Mouse (Mus musculus): ENCODE measurements around the gene Wfdc12. TPM values are rescaled to one million over a fixed set of nuclear protein-coding genes. Genes with fewer than 3 reads are reported as not detected.

Wfdc12 gene
- polyA plus RNA-seq, 1 experiment from 2014 or later, result not detected

- H3K9me3 ChIP-seq (ENCODE audit: control insufficient read depth, low read length), result no peaks in the 10 kb centered on the region
- H3K4me3 ChIP-seq (ENCODE audit: low read depth, low read length), result no peak overlapping the region
- no peak overlapping the region for H3K27ac ChIP-seq (ENCODE audit: low read depth)
- no peaks in the 10 kb centered on the region for H3K36me3 ChIP-seq (ENCODE audit: control insufficient read depth, insufficient read depth, low read length)
- H3K9ac ChIP-seq (ENCODE audit: low read length), result no peak overlapping the region
- ATAC-seq (replicated peaks; ENCODE audit: low FRiP score, low TSS enrichment, low read depth) (no peak), DNase-seq (ENCODE audit: low spot score) (no peak)
- no peaks in the 10 kb centered on the region for H3K27me3 ChIP-seq (replicated peaks; ENCODE audit: control insufficient read depth, insufficient read depth, low read length)
- WGBS, result 66% methylated on average over 9 of the region's 9 CpGs
- 0 out of 2 replicates have a peak, but pooled peaks cover 3% of the 10 kb centered on the region for H3K4me1 ChIP-seq (replicated peaks; ENCODE audit: control insufficient read depth, insufficient read depth, low read length)
- H3K4me2 ChIP-seq (ENCODE audit: low read length), result no peak overlapping the region
Observed at GRCm38 (mm10) chr2:164183340-164183739, 7.1 kb downstream of the Wfdc12 start.

- 79% methylated on average over 7 of the region's 7 CpGs for WGBS
- no peak for ATAC-seq (replicated peaks; ENCODE audit: low FRiP score, low TSS enrichment, low read depth)
- Histone ChIP-seq H3K27ac (ENCODE audit: low read depth) (no peak within 1 kb of the TSS), H3K4me1 (replicated peaks; ENCODE audit: control insufficient read depth, insufficient read depth, low read length) (0 out of 2 replicates have a peak, but pooled peaks cover 3% of the 10 kb centered on the region), H3K27me3 (replicated peaks; ENCODE audit: control insufficient read depth, insufficient read depth, low read length) (no peaks in the 10 kb centered on the region), H3K36me3 (ENCODE audit: control insufficient read depth, insufficient read depth, low read length) (no peaks in the 10 kb centered on the region), H3K4me2 (ENCODE audit: low read length) (no peak within 1 kb of the TSS), H3K4me3 (ENCODE audit: low read depth, low read length) (no peak within 1 kb of the TSS), H3K9ac (ENCODE audit: low read length) (no peak within 1 kb of the TSS), H3K9me3 (ENCODE audit: control insufficient read depth, low read length) (no peaks in the 10 kb centered on the region)
- DNase-seq (ENCODE audit: low spot score), result no peak
Observed at GRCm38 (mm10) chr2:164182692-164183255, 7.6 kb downstream of the Wfdc12 start, which contains the start of gene Wfdc5. Gene Wfdc5, minus strand, starts transcription at chr2:164182742.

DNA sequence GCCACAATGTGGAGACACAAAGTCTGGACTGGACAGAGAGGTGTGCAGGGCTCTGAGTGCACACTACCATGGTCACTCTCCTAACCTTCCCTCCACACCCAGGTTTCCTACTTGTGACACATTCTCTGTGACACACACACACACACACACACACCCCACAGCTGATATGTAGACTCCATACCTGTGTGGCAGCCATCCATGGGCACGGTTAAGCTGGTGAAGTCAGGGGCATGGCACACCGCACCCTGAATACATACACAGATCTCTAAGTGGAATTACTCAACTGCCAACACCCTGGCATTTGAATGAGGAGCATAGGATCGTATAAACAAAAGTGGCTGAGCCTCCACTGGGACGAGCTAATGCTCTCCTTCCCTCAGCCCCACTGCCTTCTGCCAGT is 9.6 kb downstream of the Wfdc12 start:
- H3K36me3 ChIP-seq (ENCODE audit: control insufficient read depth, insufficient read depth, low read length), result no peaks in the 10 kb centered on the region
- 0 out of 2 replicates have a peak, but pooled peaks cover 3% of the 10 kb centered on the region for H3K4me1 ChIP-seq (replicated peaks; ENCODE audit: control insufficient read depth, insufficient read depth, low read length)
- H3K27me3 ChIP-seq (replicated peaks; ENCODE audit: control insufficient read depth, insufficient read depth, low read length), result 0 out of 2 replicates have a peak, but pooled peaks cover 2% of the 10 kb centered on the region
- no peak overlapping the region for H3K9ac ChIP-seq (ENCODE audit: low read length)
- H3K4me2 ChIP-seq (ENCODE audit: low read length), result no peak overlapping the region
- DNase-seq (ENCODE audit: low spot score), result no peak
- H3K9me3 ChIP-seq (ENCODE audit: control insufficient read depth, low read length), result no peaks in the 10 kb centered on the region
- no peak for ATAC-seq (replicated peaks; ENCODE audit: low FRiP score, low TSS enrichment, low read depth)
- no peak overlapping the region for H3K27ac ChIP-seq (ENCODE audit: low read depth)
- 73% methylated on average over 4 of the region's 4 CpGs for WGBS
- H3K4me3 ChIP-seq (ENCODE audit: low read depth, low read length), result no peak overlapping the region

- H3K4me1 ChIP-seq (replicated peaks; ENCODE audit: control insufficient read depth, insufficient read depth, low read length), result 0 out of 2 replicates have a peak, but pooled peaks cover 3% of the 10 kb centered on the region
- H3K4me3 ChIP-seq (ENCODE audit: low read depth, low read length), result no peak overlapping the region
- DNase-seq (ENCODE audit: low spot score), result no peak
- no peak overlapping the region for H3K4me2 ChIP-seq (ENCODE audit: low read length)
- H3K27ac ChIP-seq (ENCODE audit: low read depth), result no peak overlapping the region
- ATAC-seq (replicated peaks; ENCODE audit: low FRiP score, low TSS enrichment, low read depth), result no peak
- H3K9ac ChIP-seq (ENCODE audit: low read length), result no peak overlapping the region
- H3K36me3 ChIP-seq (ENCODE audit: control insufficient read depth, insufficient read depth, low read length), result no peaks in the 10 kb centered on the region
- 49% methylated on average over 3 of the region's 3 CpGs for WGBS
- H3K9me3 ChIP-seq (ENCODE audit: control insufficient read depth, low read length), result no peaks in the 10 kb centered on the region
- H3K27me3 ChIP-seq (replicated peaks; ENCODE audit: control insufficient read depth, insufficient read depth, low read length), result 0 out of 2 replicates have a peak, but pooled peaks cover 2% of the 10 kb centered on the region
Observed at GRCm38 (mm10) chr2:164180124-164180523, 10.3 kb downstream of the Wfdc12 start.

DNA sequence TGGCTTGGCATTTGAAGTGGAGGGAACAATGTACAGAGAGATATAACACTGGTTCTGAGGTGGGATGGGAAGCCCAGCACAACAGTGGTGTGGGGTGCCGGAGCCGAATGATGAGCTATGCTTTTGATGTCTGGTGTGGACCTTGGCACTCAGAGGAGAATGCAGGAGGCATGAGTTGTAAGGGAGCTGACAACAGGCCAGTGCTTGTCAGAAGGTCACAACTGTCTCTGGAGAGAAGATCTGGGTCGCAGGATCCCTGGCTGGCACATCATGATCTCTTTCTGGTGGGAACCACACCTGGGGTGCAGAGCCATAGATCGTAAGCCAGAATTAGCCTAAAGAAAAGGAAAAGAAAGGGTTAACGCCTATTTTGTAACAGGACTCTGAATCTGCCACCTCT is 12.6 kb downstream of the Wfdc12 start:
- Histone ChIP-seq H3K4me2 (ENCODE audit: low read length) (no peak overlapping the region), H3K36me3 (ENCODE audit: control insufficient read depth, insufficient read depth, low read length) (no peaks in the 10 kb centered on the region), H3K9ac (ENCODE audit: low read length) (no peak overlapping the region), H3K27me3 (replicated peaks; ENCODE audit: control insufficient read depth, insufficient read depth, low read length) (peaks cover 5% of the 10 kb centered on the region; the same call in 1 of the 2 replicates), H3K27ac (ENCODE audit: low read depth) (no peak overlapping the region), H3K4me3 (ENCODE audit: low read depth, low read length) (no peak overlapping the region), H3K9me3 (ENCODE audit: control insufficient read depth, low read length) (no peaks in the 10 kb centered on the region), H3K4me1 (replicated peaks; ENCODE audit: control insufficient read depth, insufficient read depth, low read length) (no peaks in the 10 kb centered on the region)
- WGBS, result 77% methylated on average over 5 of the region's 5 CpGs
- DNase-seq (ENCODE audit: low spot score), result no peak
- no peak for ATAC-seq (replicated peaks; ENCODE audit: low FRiP score, low TSS enrichment, low read depth)

DNA sequence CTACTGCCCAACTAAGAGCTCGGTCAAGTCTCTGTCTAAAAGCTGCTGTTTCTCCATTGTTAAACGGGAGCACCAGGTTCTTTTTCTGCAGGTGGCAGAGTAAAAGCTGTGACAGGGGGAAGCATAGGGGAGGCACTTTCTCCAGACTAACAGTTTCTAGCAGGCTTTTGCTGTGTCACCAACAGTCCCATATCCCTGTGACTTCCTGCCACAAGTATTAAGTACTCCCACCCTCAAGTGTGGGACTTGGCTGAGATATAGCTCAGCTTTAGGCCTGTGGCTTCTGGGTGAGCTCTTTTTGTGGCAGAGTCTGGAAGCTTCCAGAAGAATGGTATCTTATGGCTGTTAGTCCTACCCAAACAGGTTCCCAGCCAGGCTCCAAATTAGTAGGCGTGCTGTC is 14.6 kb downstream of the Wfdc12 start:
- no peak for ATAC-seq (replicated peaks; ENCODE audit: low FRiP score, low TSS enrichment, low read depth)
- peaks cover 19% of the 10 kb centered on the region for H3K27me3 ChIP-seq (replicated peaks; ENCODE audit: control insufficient read depth, insufficient read depth, low read length)
- peaks cover 5% of the 10 kb centered on the region for H3K4me1 ChIP-seq (replicated peaks; ENCODE audit: control insufficient read depth, insufficient read depth, low read length)
- no peak overlapping the region for H3K4me3 ChIP-seq (ENCODE audit: low read depth, low read length)
- H3K27ac ChIP-seq (ENCODE audit: low read depth), result no peak overlapping the region
- H3K9me3 ChIP-seq (ENCODE audit: control insufficient read depth, low read length), result no peaks in the 10 kb centered on the region
- H3K9ac ChIP-seq (ENCODE audit: low read length), result no peak overlapping the region
- WGBS, result 90% methylated on average over 3 of the region's 3 CpGs
- H3K4me2 ChIP-seq (ENCODE audit: low read length), result no peak overlapping the region
- no peak for DNase-seq (ENCODE audit: low spot score)
- H3K36me3 ChIP-seq (ENCODE audit: control insufficient read depth, insufficient read depth, low read length), result no peaks in the 10 kb centered on the region

- no peak overlapping the region for H3K27ac ChIP-seq (ENCODE audit: low read depth)
- DNase-seq (ENCODE audit: low spot score) (no peak), ATAC-seq (replicated peaks; ENCODE audit: low FRiP score, low TSS enrichment, low read depth) (no peak)
- H3K36me3 ChIP-seq (ENCODE audit: control insufficient read depth, insufficient read depth, low read length), result no peaks in the 10 kb centered on the region
- 69% methylated on average over 8 of the region's 8 CpGs for WGBS
- no peak overlapping the region for H3K9ac ChIP-seq (ENCODE audit: low read length)
- no peaks in the 10 kb centered on the region for H3K9me3 ChIP-seq (ENCODE audit: control insufficient read depth, low read length)
- H3K4me3 ChIP-seq (ENCODE audit: low read depth, low read length), result no peak overlapping the region
- peaks cover 11% of the 10 kb centered on the region for H3K4me1 ChIP-seq (replicated peaks; ENCODE audit: control insufficient read depth, insufficient read depth, low read length)
- H3K4me2 ChIP-seq (ENCODE audit: low read length), result no peak overlapping the region
- H3K27me3 ChIP-seq (replicated peaks; ENCODE audit: control insufficient read depth, insufficient read depth, low read length), result peaks cover 29% of the 10 kb centered on the region
Observed at GRCm38 (mm10) chr2:164174649-164175395, 15.6 kb downstream of the Wfdc12 start.

GRCm38 (mm10) chr2:164173394-164173793 is 17.0 kb downstream of the Wfdc12 start:
- DNase-seq (ENCODE audit: low spot score), result no peak

More at GRCm38 (mm10) chr2:164173394-164173793, 17.0 kb downstream of the Wfdc12 start:
- 74% methylated on average over 3 of the region's 3 CpGs for WGBS
- H3K27me3 ChIP-seq (replicated peaks; ENCODE audit: control insufficient read depth, insufficient read depth, low read length), result peaks cover 43% of the 10 kb centered on the region
- H3K4me3 ChIP-seq (ENCODE audit: low read depth, low read length), result no peak overlapping the region
- peaks cover 14% of the 10 kb centered on the region for H3K4me1 ChIP-seq (replicated peaks; ENCODE audit: control insufficient read depth, insufficient read depth, low read length)
- H3K9me3 ChIP-seq (ENCODE audit: control insufficient read depth, low read length), result no peaks in the 10 kb centered on the region
- no peaks in the 10 kb centered on the region for H3K36me3 ChIP-seq (ENCODE audit: control insufficient read depth, insufficient read depth, low read length)
- H3K9ac ChIP-seq (ENCODE audit: low read length), result no peak overlapping the region
- no peak overlapping the region for H3K27ac ChIP-seq (ENCODE audit: low read depth)
- ATAC-seq (replicated peaks; ENCODE audit: low FRiP score, low TSS enrichment, low read depth), result no peak
- H3K4me2 ChIP-seq (ENCODE audit: low read length), result no peak overlapping the region
